In genomic region chr10:80665016-80665380, GRCm38 (mm10) we compare ENCODE assay signal across 8 mouse cellular contexts. TPM values are rescaled to one million over a fixed set of nuclear protein-coding genes. Genes with fewer than 3 reads are reported as not detected.
DNase-seq lines count a peak whose midpoint lies in the region; ATAC-seq lines count a peak whose summit lies in the region.

No protein-coding gene starts in this region.

- intact Hi-C loops in left cerebral cortex, postnatal 4 days (cut with DNase I) = no loop called here

- H3K27me3 ChIP-seq in embryonic facial prominence, embryonic 14.5 days (replicated peaks; ENCODE audit: control insufficient read depth, insufficient read depth, low read length) = no peaks in the 10 kb centered on the region
- H3K27me3 ChIP-seq in hindbrain, embryonic 16.5 days (replicated peaks; ENCODE audit: control insufficient read depth, insufficient read depth, low read length) = no peaks in the 10 kb centered on the region
- H3K27me3 ChIP-seq in liver, embryonic 12.5 days (replicated peaks) = no peaks in the 10 kb centered on the region
- no peaks in the 10 kb centered on the region for H3K27me3 ChIP-seq in stomach, embryonic 16.5 days (ENCODE audit: control insufficient read depth, insufficient read depth, low read length)
- no peaks in the 10 kb centered on the region for H3K27me3 ChIP-seq in forebrain, embryonic 13.5 days

- H3K9me3 ChIP-seq in embryonic facial prominence, embryonic 14.5 days (ENCODE audit: control insufficient read depth, low read length) = no peaks in the 10 kb centered on the region
- H3K9me3 ChIP-seq in hindbrain, embryonic 16.5 days (ENCODE audit: control insufficient read depth, low read length) = no peaks in the 10 kb centered on the region
- no peaks in the 10 kb centered on the region for H3K9me3 ChIP-seq in liver, embryonic 12.5 days (replicated peaks)
- no peaks in the 10 kb centered on the region for H3K9me3 ChIP-seq in stomach, embryonic 16.5 days (replicated peaks; ENCODE audit: control insufficient read depth, low read length)
- H3K9me3 ChIP-seq in forebrain, embryonic 13.5 days (replicated peaks) = no peaks in the 10 kb centered on the region

- peak overlapping the region; percentile 2; the same call in 1 of the 2 replicates for H3K4me3 ChIP-seq in embryonic facial prominence, embryonic 14.5 days (ENCODE audit: low read depth, low read length)
- no peak overlapping the region for H3K4me3 ChIP-seq in hindbrain, embryonic 16.5 days (ENCODE audit: low read length)
- peak overlapping the region; percentile 8; the same call in 1 of the 2 replicates for H3K4me3 ChIP-seq in liver, embryonic 12.5 days
- H3K4me3 ChIP-seq in stomach, embryonic 16.5 days (replicated peaks; ENCODE audit: low read length) = peak overlapping the region; percentile 10; the same call in 1 of the 2 replicates
- H3K4me3 ChIP-seq in forebrain, embryonic 13.5 days = no peak overlapping the region

- H3K36me3 ChIP-seq in embryonic facial prominence, embryonic 14.5 days (ENCODE audit: control insufficient read depth, insufficient read depth, low read length) = peaks cover 42% of the 10 kb centered on the region
- H3K36me3 ChIP-seq in hindbrain, embryonic 16.5 days (ENCODE audit: control insufficient read depth, insufficient read depth, low read length) = peaks cover 34% of the 10 kb centered on the region
- H3K36me3 ChIP-seq in liver, embryonic 12.5 days = peaks cover 49% of the 10 kb centered on the region
- H3K36me3 ChIP-seq in stomach, embryonic 16.5 days (ENCODE audit: control insufficient read depth, insufficient read depth, low read length) = peaks cover 23% of the 10 kb centered on the region
- H3K36me3 ChIP-seq in forebrain, embryonic 13.5 days (ENCODE audit: poor library complexity, severe bottlenecking) = peaks cover 50% of the 10 kb centered on the region

- DNase-seq in urinary bladder, postnatal 4 days (ENCODE audit: low spot score in 2 of 2) = peak; percentile 66 to 72
- no peak for DNase-seq in urinary bladder, postnatal 10 days (ENCODE audit: low spot score)
- peak; percentile 63 for DNase-seq in embryonic facial prominence, embryonic 14.5 days (ENCODE audit: low spot score)
- no peak for DNase-seq in left cerebral cortex, postnatal 4 days

- ATAC-seq in embryonic facial prominence, embryonic 14.5 days (ENCODE audit: low read depth) = peak; percentile 35; the same call in 1 of the 2 replicates
- no peak for ATAC-seq in hindbrain, embryonic 16.5 days
- 0 out of 2 replicates have a peak, but pooled peaks have one; percentile 16 for ATAC-seq in liver, embryonic 12.5 days
- ATAC-seq in stomach, embryonic 16.5 days (ENCODE audit: insufficient read depth, low FRiP score) = peak; percentile 73
- ATAC-seq in forebrain, embryonic 13.5 days = no peak

- 9% methylated on average over 10 of the region's 10 CpGs for WGBS in embryonic facial prominence, embryonic 14.5 days
- WGBS in hindbrain, embryonic 16.5 days = 22% methylated on average over 10 of the region's 10 CpGs
- WGBS in liver, embryonic 12.5 days (ENCODE audit: insufficient replicate concordance) = 16% methylated on average over 10 of the region's 10 CpGs
- 6% methylated on average over 10 of the region's 10 CpGs for WGBS in stomach, embryonic 16.5 days
- WGBS in forebrain, embryonic 13.5 days = 25% methylated on average over 10 of the region's 10 CpGs

- peaks cover 25% of the 10 kb centered on the region for H3K4me1 ChIP-seq in embryonic facial prominence, embryonic 14.5 days (ENCODE audit: control insufficient read depth, insufficient read depth, low read length)
- H3K4me1 ChIP-seq in hindbrain, embryonic 16.5 days (ENCODE audit: control insufficient read depth, insufficient read depth, low read depth, low read length) = no peaks in the 10 kb centered on the region; the same call in 1 of the 2 replicates
- peaks cover 62% of the 10 kb centered on the region for H3K4me1 ChIP-seq in liver, embryonic 12.5 days
- H3K4me1 ChIP-seq in stomach, embryonic 16.5 days (ENCODE audit: control insufficient read depth, insufficient read depth, low read length) = peaks cover 41% of the 10 kb centered on the region
- H3K4me1 ChIP-seq in forebrain, embryonic 13.5 days = peaks cover 19% of the 10 kb centered on the region

- peak overlapping the region; percentile 86 for H3K27ac ChIP-seq in embryonic facial prominence, embryonic 14.5 days (replicated peaks; ENCODE audit: low read depth, low read length)
- peak overlapping the region; percentile 61; the same call in 1 of the 2 replicates for H3K27ac ChIP-seq in hindbrain, embryonic 16.5 days (ENCODE audit: low read depth, low read length)
- H3K27ac ChIP-seq in liver, embryonic 12.5 days = peak overlapping the region; percentile 81
- peak overlapping the region; percentile 94 for H3K27ac ChIP-seq in stomach, embryonic 16.5 days (ENCODE audit: low read length)
- H3K27ac ChIP-seq in forebrain, embryonic 13.5 days = no peak overlapping the region

- peak overlapping the region; percentile 42; the same call in 1 of the 2 replicates for H3K9ac ChIP-seq in embryonic facial prominence, embryonic 14.5 days (ENCODE audit: low read depth, low read length)
- peak overlapping the region; percentile 16; the same call in 1 of the 2 replicates for H3K9ac ChIP-seq in hindbrain, embryonic 16.5 days (ENCODE audit: low read depth, low read length)
- H3K9ac ChIP-seq in liver, embryonic 12.5 days = peak overlapping the region; percentile 54
- peak overlapping the region; percentile 58; the same call in 1 of the 2 replicates for H3K9ac ChIP-seq in stomach, embryonic 16.5 days (ENCODE audit: low read length)
- no peak overlapping the region; the same call in 1 of the 2 replicates for H3K9ac ChIP-seq in forebrain, embryonic 13.5 days

- H3K4me2 ChIP-seq in embryonic facial prominence, embryonic 14.5 days (ENCODE audit: low read depth, low read length) = peak overlapping the region; percentile 47
- no peak overlapping the region; the same call in 1 of the 2 replicates for H3K4me2 ChIP-seq in hindbrain, embryonic 16.5 days (ENCODE audit: low read length)
- H3K4me2 ChIP-seq in liver, embryonic 12.5 days = peak overlapping the region; percentile 55
- peak overlapping the region; percentile 49 for H3K4me2 ChIP-seq in stomach, embryonic 16.5 days (ENCODE audit: low read depth, low read length)
- no peak overlapping the region for H3K4me2 ChIP-seq in forebrain, embryonic 13.5 days

RNA-seq across cellular contexts. Expression of gene Btbd2, which starts 8.1 kb away (rescaled TPM):
- 71.6 and 81.2 TPM in 2 replicates for polyA plus RNA-seq in embryonic facial prominence, embryonic 14.5 days (2014; fragmentation: Nextera tagmentation; extraction: Ambion mirVana)
- 21.2 and 83.2 TPM in 2 replicates for polyA plus RNA-seq in hindbrain, embryonic 16.5 days (2015; fragmentation: Nextera tagmentation; extraction: Ambion mirVana)
- 26.0 and 27.3 TPM in 2 replicates for polyA plus RNA-seq in liver, embryonic 12.5 days (2016; fragmentation: Nextera tagmentation; extraction: Ambion mirVana)
- polyA plus RNA-seq in stomach, embryonic 16.5 days (2015; fragmentation: Nextera tagmentation; extraction: Ambion mirVana) = 11.5 and 12.7 TPM in 2 replicates
- total RNA-seq in left cerebral cortex, postnatal 4 days (2021) = 10 to 100 TPM; 80.9 to 83.2 TPM
- 59.2 and 61.2 TPM in 2 replicates for polyA plus RNA-seq in forebrain, embryonic 13.5 days (2015; fragmentation: Nextera tagmentation; extraction: Ambion mirVana)

RNA-seq across cellular contexts. Expression of gene Mknk2, which starts 12.9 kb away (rescaled TPM):
- 84.6 and 86.7 TPM in 2 replicates for polyA plus RNA-seq in embryonic facial prominence, embryonic 14.5 days (2014; fragmentation: Nextera tagmentation; extraction: Ambion mirVana)
- polyA plus RNA-seq in hindbrain, embryonic 16.5 days (2015; fragmentation: Nextera tagmentation; extraction: Ambion mirVana) = 35.6 and 55.7 TPM in 2 replicates
- 124 and 125 TPM in 2 replicates for polyA plus RNA-seq in liver, embryonic 12.5 days (2016; fragmentation: Nextera tagmentation; extraction: Ambion mirVana)
- polyA plus RNA-seq in stomach, embryonic 16.5 days (2015; fragmentation: Nextera tagmentation; extraction: Ambion mirVana) = 42.8 and 45.1 TPM in 2 replicates
- total RNA-seq in left cerebral cortex, postnatal 4 days (2021) = 10 to 100 TPM; 61.6 to 67.1 TPM
- 52.3 and 55.1 TPM in 2 replicates for polyA plus RNA-seq in forebrain, embryonic 13.5 days (2015; fragmentation: Nextera tagmentation; extraction: Ambion mirVana)

RNA-seq across cellular contexts. Expression of gene Mob3a, which starts 36.8 kb away (rescaled TPM):
- polyA plus RNA-seq in embryonic facial prominence, embryonic 14.5 days (2014; fragmentation: Nextera tagmentation; extraction: Ambion mirVana) = 31.2 and 37.0 TPM in 2 replicates
- polyA plus RNA-seq in hindbrain, embryonic 16.5 days (2015; fragmentation: Nextera tagmentation; extraction: Ambion mirVana) = 56.9 and 59.5 TPM in 2 replicates
- polyA plus RNA-seq in liver, embryonic 12.5 days (2016; fragmentation: Nextera tagmentation; extraction: Ambion mirVana) = 43.9 and 45.3 TPM in 2 replicates
- polyA plus RNA-seq in stomach, embryonic 16.5 days (2015; fragmentation: Nextera tagmentation; extraction: Ambion mirVana) = 51.6 and 57.5 TPM in 2 replicates
- total RNA-seq in left cerebral cortex, postnatal 4 days (2021) = 10 to 100 TPM; 52.0 to 52.1 TPM
- 47.9 and 51.6 TPM in 2 replicates for polyA plus RNA-seq in forebrain, embryonic 13.5 days (2015; fragmentation: Nextera tagmentation; extraction: Ambion mirVana)

RNA-seq across cellular contexts. Expression of gene Izumo4, which starts 37.0 kb away (rescaled TPM):
- polyA plus RNA-seq in embryonic facial prominence, embryonic 14.5 days (2014; fragmentation: Nextera tagmentation; extraction: Ambion mirVana) = 10.3 and 14.4 TPM in 2 replicates
- 43.7 and 50.4 TPM in 2 replicates for polyA plus RNA-seq in hindbrain, embryonic 16.5 days (2015; fragmentation: Nextera tagmentation; extraction: Ambion mirVana)
- polyA plus RNA-seq in liver, embryonic 12.5 days (2016; fragmentation: Nextera tagmentation; extraction: Ambion mirVana) = 10.1 and 10.6 TPM in 2 replicates
- polyA plus RNA-seq in stomach, embryonic 16.5 days (2015; fragmentation: Nextera tagmentation; extraction: Ambion mirVana) = 25.5 and 28.7 TPM in 2 replicates
- 10 to 100 TPM; 46.3 to 53.6 TPM for total RNA-seq in left cerebral cortex, postnatal 4 days (2021)
- polyA plus RNA-seq in forebrain, embryonic 13.5 days (2015; fragmentation: Nextera tagmentation; extraction: Ambion mirVana) = 24.5 and 26.3 TPM in 2 replicates

RNA-seq across cellular contexts. Expression of gene Csnk1g2, which starts 42.4 kb away (rescaled TPM):
- 104 and 125 TPM in 2 replicates for polyA plus RNA-seq in embryonic facial prominence, embryonic 14.5 days (2014; fragmentation: Nextera tagmentation; extraction: Ambion mirVana)
- polyA plus RNA-seq in hindbrain, embryonic 16.5 days (2015; fragmentation: Nextera tagmentation; extraction: Ambion mirVana) = 24.9 and 77.7 TPM in 2 replicates
- polyA plus RNA-seq in liver, embryonic 12.5 days (2016; fragmentation: Nextera tagmentation; extraction: Ambion mirVana) = 106 TPM in 2 replicates
- 18.1 TPM in 2 replicates for polyA plus RNA-seq in stomach, embryonic 16.5 days (2015; fragmentation: Nextera tagmentation; extraction: Ambion mirVana)
- 100 to 1,000 TPM; 130 to 138 TPM for total RNA-seq in left cerebral cortex, postnatal 4 days (2021)
- 55.0 and 73.2 TPM in 2 replicates for polyA plus RNA-seq in forebrain, embryonic 13.5 days (2015; fragmentation: Nextera tagmentation; extraction: Ambion mirVana)

Comparison
In these comparisons a context has a peak if more than half of its experiments do, and no peak if none do; other contexts are left out.
1. DNase-seq: peak in urinary bladder, postnatal 4 days (2 of 2) and embryonic facial prominence, embryonic 14.5 days (single experiment); none in urinary bladder, postnatal 10 days (single experiment) and left cerebral cortex, postnatal 4 days (single experiment).
2. ATAC-seq: peak in embryonic facial prominence, embryonic 14.5 days (single experiment), liver, embryonic 12.5 days (single experiment) and stomach, embryonic 16.5 days (single experiment); none in hindbrain, embryonic 16.5 days (single experiment) and forebrain, embryonic 13.5 days (single experiment).
3. H3K4me2 ChIP-seq: peak in embryonic facial prominence, embryonic 14.5 days (single experiment), liver, embryonic 12.5 days (single experiment) and stomach, embryonic 16.5 days (single experiment); none in hindbrain, embryonic 16.5 days (single experiment) and forebrain, embryonic 13.5 days (single experiment).
4. H3K4me3 ChIP-seq: peak in embryonic facial prominence, embryonic 14.5 days (single experiment), liver, embryonic 12.5 days (single experiment) and stomach, embryonic 16.5 days (single experiment); none in hindbrain, embryonic 16.5 days (single experiment) and forebrain, embryonic 13.5 days (single experiment).